22 mouse cellular contexts compared by ENCODE assay signal in the genomic region with DNA sequence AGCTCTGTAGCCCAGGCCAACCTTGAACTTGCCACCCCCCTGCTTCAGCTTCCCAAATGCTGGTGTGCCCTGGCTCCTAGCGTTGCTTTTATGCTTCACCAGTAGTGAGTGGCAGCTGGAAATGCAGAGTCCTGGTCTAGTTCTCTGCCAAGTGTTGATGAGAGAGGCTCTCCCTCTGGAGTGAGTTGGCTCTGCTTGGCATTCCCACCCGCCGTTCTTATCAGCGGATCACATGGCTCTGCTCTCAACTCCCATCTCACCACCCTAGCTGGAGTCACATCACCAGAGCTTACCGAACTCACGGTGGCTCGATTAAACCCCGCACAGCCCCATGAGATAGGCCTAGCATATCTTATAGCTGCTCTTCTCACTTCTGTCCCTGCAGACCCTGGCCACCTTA. TPM values are rescaled to one million over a fixed set of nuclear protein-coding genes. Genes with fewer than 3 reads are reported as not detected.
DNase-seq lines count a peak whose midpoint lies in the region; TF ChIP-seq lines count a peak whose summit lies in the region.
"Had no signal": no experiment of that assay in that cellular context is flagged by ENCODE, and none has a peak within 500 bp of the region (broad histone marks: within the 10 kb centered on the region; RNA-seq: fewer than 3 reads in every experiment).

No protein-coding gene starts in this region.

- WGBS in heart, embryonic 10.5 days: 42% methylated on average over 8 of the region's 8 CpGs

- TF ChIP-seq CTCF in gastrocnemius, adult 2 months (IDR thresholded peaks at IDR 0.05): no peak

- H3K4me3 ChIP-seq in heart, embryonic 10.5 days: no peak overlapping the region
- no peak overlapping the region for H3K4me3 ChIP-seq in gastrocnemius, adult 2 months
- H3K4me3 ChIP-seq: embryonic facial prominence, embryonic 13.5 days; left cerebral cortex, adult 2 months; limb, embryonic 10.5 days; midbrain, embryonic 12.5 days; neural tube, embryonic 12.5 days had no signal

- H3K4me1 ChIP-seq in heart, embryonic 10.5 days: peaks cover 22% of the 10 kb centered on the region
- H3K4me1 ChIP-seq: midbrain, embryonic 12.5 days; neural tube, embryonic 12.5 days had no signal

- no peaks in the 10 kb centered on the region for H3K27me3 ChIP-seq in heart, embryonic 10.5 days (ENCODE audit: insufficient read depth, poor library complexity, severe bottlenecking)
- H3K27me3 ChIP-seq: embryonic facial prominence, embryonic 13.5 days; midbrain, embryonic 12.5 days; neural tube, embryonic 12.5 days had no signal

- H3K9me3 ChIP-seq in heart, embryonic 10.5 days: no peaks in the 10 kb centered on the region
- H3K9me3 ChIP-seq: embryonic facial prominence, embryonic 13.5 days; limb, embryonic 10.5 days; midbrain, embryonic 12.5 days; neural tube, embryonic 12.5 days had no signal

- H3K36me3 ChIP-seq in heart, embryonic 10.5 days: 0 out of 2 replicates have a peak, but pooled peaks cover under 1% of the 10 kb centered on the region
- H3K36me3 ChIP-seq: embryonic facial prominence, embryonic 13.5 days; limb, embryonic 10.5 days; midbrain, embryonic 12.5 days; neural tube, embryonic 12.5 days had no signal

- H3K27ac ChIP-seq in heart, embryonic 10.5 days: no peak overlapping the region; the same call in 1 of the 2 replicates
- H3K27ac ChIP-seq in gastrocnemius, adult 2 months: no peak overlapping the region
- H3K27ac ChIP-seq: embryonic facial prominence, embryonic 13.5 days; hindbrain, postnatal 0 days; left cerebral cortex, adult 2 months; limb, embryonic 10.5 days; midbrain, embryonic 12.5 days; neural tube, embryonic 12.5 days had no signal

- intact Hi-C loops in heart, postnatal 10 days (cut with DNase I): no loop called here
- intact Hi-C loops in gastrocnemius, adult 2 months (cut with DNase I): no loop called here

- peak; percentile 48 to 61 for DNase-seq in heart, adult 18-20 months
- no peak for DNase-seq in heart, embryonic 10.5 days (ENCODE audit: low spot score)
- DNase-seq in A20 (ENCODE audit: low read depth, low spot score): peak; percentile 46
- DNase-seq in heart, adult 9 months (ENCODE audit: low spot score in 2 of 2): peak; percentile 48 to 49
- DNase-seq in heart, postnatal 10 days: peak; percentile 56 to 64
- no peak for DNase-seq in ovary, postnatal 36 days (ENCODE audit: low spot score)
- no peak for DNase-seq in gastrocnemius, adult 2 months
- DNase-seq in right cerebral cortex, postnatal 25 days: no peak
- DNase-seq: adrenal gland, postnatal 10 days; cerebellum, adult 9-11 months; gastrocnemius, postnatal 14 days; kidney, adult 2 months; kidney, postnatal 25 days; liver, postnatal 0 days; right cerebral cortex, adult 18-20 months had no signal

RNA-seq across cellular contexts. Expression of gene Faap24, which starts 16.3 kb away (rescaled TPM):
- 1 to 10 TPM; 1.4 to 1.8 TPM for total RNA-seq in heart, adult 18-20 months (2021)
- 17.8 and 22.9 TPM in 2 replicates for polyA plus RNA-seq in heart, embryonic 10.5 days (2016; fragmentation: Nextera tagmentation; extraction: Ambion mirVana)
- total RNA-seq in heart, postnatal 10 days (2021): 1 to 10 TPM; 3.8 to 4.6 TPM
- under 1 TPM; 0.75 to 0.92 TPM for total RNA-seq in gastrocnemius, adult 2 months (2021)

RNA-seq across cellular contexts. Expression of gene Cep89, which starts 16.5 kb away (rescaled TPM):
- 10 to 100 TPM; 11.1 to 11.5 TPM for total RNA-seq in heart, adult 18-20 months (2021)
- polyA plus RNA-seq in heart, embryonic 10.5 days (2016; fragmentation: Nextera tagmentation; extraction: Ambion mirVana): 43.2 and 45.1 TPM in 2 replicates
- total RNA-seq in heart, postnatal 10 days (2021): 10 to 100 TPM; 16.0 to 18.4 TPM
- 1 to 10 TPM; 7.4 to 7.9 TPM for total RNA-seq in gastrocnemius, adult 2 months (2021)

RNA-seq across cellular contexts. Expression of gene Rhpn2, which starts 46.4 kb away (rescaled TPM):
- total RNA-seq in heart, adult 18-20 months (2021): 1 to 10 TPM; 3.6 to 4.8 TPM
- polyA plus RNA-seq in heart, embryonic 10.5 days (2016; fragmentation: Nextera tagmentation; extraction: Ambion mirVana): 7.7 and 8.2 TPM in 2 replicates
- total RNA-seq in heart, postnatal 10 days (2021): 1 to 10 TPM; 3.5 to 5.6 TPM
- 1 to 10 TPM; 1.2 to 1.3 TPM for total RNA-seq in gastrocnemius, adult 2 months (2021)
- total RNA-seq: hematopoietic stem cell, adult 5-6 weeks had no signal

Comparison
In these comparisons a context has a peak if more than half of its experiments do, and no peak if none do; other contexts are left out.
1. DNase-seq: peak in heart, adult 18-20 months (2 of 2), A20 (single experiment), heart, adult 9 months (2 of 2) and heart, postnatal 10 days (2 of 2); none in heart, embryonic 10.5 days (single experiment), ovary, postnatal 36 days (single experiment), gastrocnemius, adult 2 months (single experiment) and right cerebral cortex, postnatal 25 days (single experiment).